Mouse (Mus musculus) small intestine, adult 2 months (tissue): Measurements from ENCODE around the gene Fbh1.

Experiments used
- CTCF ChIP-seq: fragments of 200-500 bp; IDR thresholded peaks from 2 replicates; pipeline ENCODE4 v1.5.1; 2012; ENCODE audit warnings: low read depth, mild to moderate bottlenecking, control low read depth, inconsistent platforms, low read length, moderate library complexity, mixed read lengths; ENCODE audit not compliant: insufficient replicate concordance, insufficient read length; ENCODE audit errors: extremely low read depth
- POLR2A ChIP-seq: fragments of 200-500 bp; IDR thresholded peaks from 2 replicates; pipeline ENCODE4 v1.6.1; 2012; ENCODE audit warnings: low read depth, mild to moderate bottlenecking, control low read depth, inconsistent platforms, low read length, moderate library complexity

DNA sequence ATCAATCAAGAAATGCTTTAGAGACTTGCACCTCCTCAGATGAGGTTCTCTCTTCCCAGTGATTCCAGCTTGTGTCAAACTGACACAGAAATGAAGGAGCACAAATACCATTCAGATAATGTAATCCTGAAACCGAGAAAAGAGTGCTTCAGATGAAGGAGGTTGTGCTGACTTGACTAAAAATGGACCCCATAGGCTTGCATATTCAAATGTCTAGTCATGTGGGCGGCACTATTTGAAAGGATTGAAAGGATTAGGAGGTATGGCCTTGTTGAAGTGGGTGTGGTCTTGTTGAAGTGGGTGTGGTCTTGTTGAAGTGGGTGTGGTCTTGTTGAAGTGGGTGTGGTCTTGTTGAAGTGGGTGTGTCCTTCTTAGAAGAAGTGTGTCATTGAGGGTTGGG is 77.5 kb downstream of the Fbh1 start:
- no peak for TF ChIP-seq CTCF
- TF ChIP-seq POLR2A: no peak
